Mouse (Mus musculus): ENCODE results near the gene Pex14. TPM values are rescaled to one million over a fixed set of nuclear protein-coding genes. Genes with fewer than 3 reads are reported as not detected.

Pex14 gene
- polyA plus RNA-seq, 1 experiment from 2014 or later, result 44.6 TPM

DNA sequence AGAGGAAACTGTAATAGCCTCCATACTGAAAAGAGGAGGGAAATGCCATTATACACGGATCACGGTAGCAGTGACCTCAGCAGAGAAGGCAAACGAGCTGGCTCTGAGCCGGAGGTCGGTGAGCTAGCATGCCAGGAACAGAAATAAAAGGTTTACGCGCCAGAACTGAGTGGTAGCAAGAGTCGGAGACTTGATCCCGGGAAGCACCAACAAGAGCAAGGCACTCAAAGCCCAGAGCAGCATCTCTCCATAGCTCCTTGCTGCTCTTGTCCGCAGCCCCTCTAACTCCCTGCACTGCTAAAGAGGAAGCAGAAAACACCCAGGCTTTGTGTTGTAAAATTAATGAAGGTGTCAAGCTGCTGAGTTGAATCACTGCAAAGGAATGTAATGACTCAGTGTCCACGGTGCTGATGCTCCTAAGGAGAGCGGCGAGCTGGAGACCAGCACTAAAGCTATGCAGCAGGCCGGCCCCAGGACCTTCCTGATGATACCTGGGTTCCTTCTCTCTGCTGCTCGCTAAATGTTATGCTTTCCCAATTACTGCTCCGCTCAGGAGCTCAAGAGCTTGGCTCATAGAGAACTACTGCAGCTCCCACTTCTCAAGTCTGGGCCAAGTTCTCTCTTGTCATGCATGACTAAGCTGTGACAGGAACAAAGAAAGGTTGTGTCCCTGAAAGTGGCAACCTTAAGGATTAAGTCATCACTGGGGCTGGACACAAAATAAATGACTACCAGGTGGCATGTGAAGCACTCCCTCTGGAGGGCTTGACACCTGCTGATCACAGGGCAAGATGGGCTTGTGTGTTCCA lies 50.1 kb downstream of the Pex14 start:
- peak; percentile 34; the same call in 1 of the 2 replicates for ATAC-seq (replicated peaks; ENCODE audit: extremely low read depth, insufficient read depth, low FRiP score)
- Histone ChIP-seq H3K4me1 (ENCODE audit: control insufficient read depth, insufficient read depth, low read length) (peaks cover 46% of the 10 kb centered on the region), H3K27me3 (ENCODE audit: control insufficient read depth, insufficient read depth, low read length) (no peaks in the 10 kb centered on the region), H3K36me3 (ENCODE audit: control insufficient read depth, insufficient read depth) (no peaks in the 10 kb centered on the region), H3K9me3 (replicated peaks; ENCODE audit: control insufficient read depth, low read length) (no peaks in the 10 kb centered on the region), H3K27ac (ENCODE audit: low read length) (peak overlapping the region; percentile 59), H3K4me2 (ENCODE audit: low read depth, low read length) (peak overlapping the region; percentile 53), H3K9ac (ENCODE audit: low read length) (peak overlapping the region; percentile 58), H3K4me3 (ENCODE audit: low read length) (peak overlapping the region; percentile 0; the same call in 1 of the 2 replicates)
- 6% methylated on average over 16 of the region's 16 CpGs for WGBS

DNA sequence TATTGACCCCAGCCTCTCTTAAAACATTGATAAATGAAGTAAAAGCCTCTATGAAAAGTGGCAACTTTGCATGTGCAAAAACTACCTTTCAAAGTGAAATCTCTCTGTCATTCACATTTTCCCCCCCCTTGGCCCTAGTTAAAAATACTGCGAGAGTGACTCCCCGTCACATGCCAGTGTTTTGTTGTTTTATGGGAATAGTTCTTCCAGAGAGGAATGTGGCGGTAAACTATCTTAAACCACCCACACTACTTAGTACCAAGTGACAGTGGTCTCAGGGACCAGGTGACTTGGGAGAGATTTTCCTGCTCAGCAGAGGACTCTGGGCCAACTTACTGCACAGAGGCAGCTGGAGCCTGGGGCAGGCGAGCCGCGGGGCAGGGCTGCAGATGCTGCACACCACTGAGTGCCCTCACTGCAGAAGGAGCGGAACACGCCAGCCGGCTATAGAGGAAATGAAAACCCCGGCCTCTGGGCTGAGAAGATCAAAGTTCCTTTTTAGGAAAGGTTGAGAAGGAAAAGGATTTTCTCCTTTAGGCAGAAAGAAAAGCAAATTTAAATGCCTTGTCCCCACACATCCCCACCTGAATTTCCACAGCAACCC lies 50.9 kb downstream of the Pex14 start:
- H3K9ac ChIP-seq (ENCODE audit: low read length), result peak overlapping the region; percentile 58
- H3K4me1 ChIP-seq (ENCODE audit: control insufficient read depth, insufficient read depth, low read length), result peaks cover 46% of the 10 kb centered on the region
- H3K4me3 ChIP-seq (ENCODE audit: low read length), result 0 out of 2 replicates have a peak overlapping the region, but pooled peaks have one; percentile 0
- H3K4me2 ChIP-seq (ENCODE audit: low read depth, low read length), result peak overlapping the region; percentile 53
- peak overlapping the region; percentile 59 for H3K27ac ChIP-seq (ENCODE audit: low read length)
- no peaks in the 10 kb centered on the region for H3K36me3 ChIP-seq (ENCODE audit: control insufficient read depth, insufficient read depth)
- no peaks in the 10 kb centered on the region for H3K27me3 ChIP-seq (ENCODE audit: control insufficient read depth, insufficient read depth, low read length)
- WGBS, result 30% methylated on average over 10 of the region's 10 CpGs
- peak; percentile 49; the same call in 1 of the 2 replicates for ATAC-seq (replicated peaks; ENCODE audit: extremely low read depth, insufficient read depth, low FRiP score)
- no peaks in the 10 kb centered on the region for H3K9me3 ChIP-seq (replicated peaks; ENCODE audit: control insufficient read depth, low read length)

- H3K4me3 ChIP-seq (ENCODE audit: low read length), result peak overlapping the region; percentile 9; the same call in 1 of the 2 replicates
- 9% methylated on average over 10 of the region's 10 CpGs for WGBS
- H3K27ac ChIP-seq (ENCODE audit: low read length), result peak overlapping the region; percentile 10
- H3K4me2 ChIP-seq (ENCODE audit: low read depth, low read length), result peak overlapping the region; percentile 45; the same call in 1 of the 2 replicates
- H3K9ac ChIP-seq (ENCODE audit: low read length), result peak overlapping the region; percentile 57; the same call in 1 of the 2 replicates
- ATAC-seq (replicated peaks; ENCODE audit: extremely low read depth, insufficient read depth, low FRiP score), result peak; percentile 69; the same call in 1 of the 2 replicates
- H3K27me3 ChIP-seq (ENCODE audit: control insufficient read depth, insufficient read depth, low read length), result no peaks in the 10 kb centered on the region
- no peaks in the 10 kb centered on the region for H3K9me3 ChIP-seq (replicated peaks; ENCODE audit: control insufficient read depth, low read length)
- H3K4me1 ChIP-seq (ENCODE audit: control insufficient read depth, insufficient read depth, low read length), result peaks cover 46% of the 10 kb centered on the region
- H3K36me3 ChIP-seq (ENCODE audit: control insufficient read depth, insufficient read depth), result no peaks in the 10 kb centered on the region
These were observed 52.3 kb downstream of the Pex14 start for GRCm38 (mm10) chr4:149047360-149047759.

DNA sequence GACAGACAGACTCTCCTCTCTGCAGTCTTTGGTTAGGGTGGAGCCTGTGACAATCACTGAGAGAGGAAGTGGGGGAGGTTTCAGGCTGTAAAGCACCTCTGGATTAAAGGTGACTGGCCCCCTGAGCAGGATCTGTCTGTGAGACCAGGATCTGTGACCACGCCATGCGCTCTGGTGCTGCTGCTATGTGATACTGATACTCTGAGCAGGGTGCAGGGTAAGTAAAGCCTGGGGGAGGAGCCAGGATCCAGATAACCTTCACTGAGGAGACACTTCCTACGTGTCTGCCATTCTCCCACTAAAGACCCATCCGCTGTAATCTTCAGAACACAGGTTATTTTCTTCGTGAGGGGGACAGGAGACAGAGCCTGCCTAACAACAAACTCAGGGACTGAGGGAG lies 53.8 kb downstream of the Pex14 start:
- WGBS, result 29% methylated on average over 5 of the region's 5 CpGs
- peak overlapping the region; percentile 82 for H3K27ac ChIP-seq (ENCODE audit: low read length)
- ATAC-seq (replicated peaks; ENCODE audit: extremely low read depth, insufficient read depth, low FRiP score), result peak; percentile 50
- H3K4me2 ChIP-seq (ENCODE audit: low read depth, low read length), result no peak overlapping the region
- H3K36me3 ChIP-seq (ENCODE audit: control insufficient read depth, insufficient read depth), result no peaks in the 10 kb centered on the region
- H3K4me3 ChIP-seq (ENCODE audit: low read length), result no peak overlapping the region
- no peaks in the 10 kb centered on the region for H3K27me3 ChIP-seq (ENCODE audit: control insufficient read depth, insufficient read depth, low read length)
- peak overlapping the region; percentile 58; the same call in 1 of the 2 replicates for H3K9ac ChIP-seq (ENCODE audit: low read length)
- peaks cover 46% of the 10 kb centered on the region for H3K4me1 ChIP-seq (ENCODE audit: control insufficient read depth, insufficient read depth, low read length)
- H3K9me3 ChIP-seq (replicated peaks; ENCODE audit: control insufficient read depth, low read length), result no peaks in the 10 kb centered on the region

DNA sequence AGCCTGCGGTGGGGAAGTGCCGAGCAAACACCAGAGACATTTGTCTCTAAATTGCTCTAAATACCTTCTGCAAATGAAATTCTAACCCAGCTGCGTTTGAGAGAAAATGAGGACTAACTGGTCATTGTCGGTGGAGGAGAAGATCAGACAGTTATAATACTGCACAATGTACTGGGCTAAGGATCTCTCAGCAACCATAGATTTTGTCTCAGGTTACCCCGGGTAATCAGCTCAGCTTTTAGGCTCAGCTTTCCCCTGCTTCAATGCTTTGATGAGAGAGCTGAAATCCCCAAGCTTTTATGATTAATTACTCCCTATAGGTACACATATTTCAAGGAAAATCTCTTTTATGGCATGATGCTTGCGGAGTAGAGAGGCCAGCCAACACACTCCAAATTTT lies 59.4 kb downstream of the Pex14 start:
- H3K27ac ChIP-seq (ENCODE audit: low read length), result no peak overlapping the region
- no peak overlapping the region for H3K4me3 ChIP-seq (ENCODE audit: low read length)
- WGBS, result 80% methylated on average over 6 of the region's 6 CpGs
- no peak overlapping the region for H3K9ac ChIP-seq (ENCODE audit: low read length)
- H3K36me3 ChIP-seq (ENCODE audit: control insufficient read depth, insufficient read depth), result no peaks in the 10 kb centered on the region
- H3K9me3 ChIP-seq (replicated peaks; ENCODE audit: control insufficient read depth, low read length), result no peaks in the 10 kb centered on the region
- H3K27me3 ChIP-seq (ENCODE audit: control insufficient read depth, insufficient read depth, low read length), result no peaks in the 10 kb centered on the region
- peaks cover 2% of the 10 kb centered on the region for H3K4me1 ChIP-seq (ENCODE audit: control insufficient read depth, insufficient read depth, low read length)
- no peak for ATAC-seq (replicated peaks; ENCODE audit: extremely low read depth, insufficient read depth, low FRiP score)
- H3K4me2 ChIP-seq (ENCODE audit: low read depth, low read length), result no peak overlapping the region

- no peak overlapping the region for H3K4me3 ChIP-seq (ENCODE audit: low read length)
- H3K36me3 ChIP-seq (ENCODE audit: control insufficient read depth, insufficient read depth), result no peaks in the 10 kb centered on the region
- ATAC-seq (replicated peaks; ENCODE audit: extremely low read depth, insufficient read depth, low FRiP score), result no peak
- WGBS, result 69% methylated on average over 6 of the region's 6 CpGs
- H3K27me3 ChIP-seq (ENCODE audit: control insufficient read depth, insufficient read depth, low read length), result no peaks in the 10 kb centered on the region
- no peaks in the 10 kb centered on the region for H3K9me3 ChIP-seq (replicated peaks; ENCODE audit: control insufficient read depth, low read length)
- no peaks in the 10 kb centered on the region; the same call in 1 of the 2 replicates for H3K4me1 ChIP-seq (ENCODE audit: control insufficient read depth, insufficient read depth, low read length)
- no peak overlapping the region for H3K9ac ChIP-seq (ENCODE audit: low read length)
- H3K4me2 ChIP-seq (ENCODE audit: low read depth, low read length), result no peak overlapping the region
- H3K27ac ChIP-seq (ENCODE audit: low read length), result no peak overlapping the region
These were observed 62.0 kb downstream of the Pex14 start for GRCm38 (mm10) chr4:149037706-149038105.

DNA sequence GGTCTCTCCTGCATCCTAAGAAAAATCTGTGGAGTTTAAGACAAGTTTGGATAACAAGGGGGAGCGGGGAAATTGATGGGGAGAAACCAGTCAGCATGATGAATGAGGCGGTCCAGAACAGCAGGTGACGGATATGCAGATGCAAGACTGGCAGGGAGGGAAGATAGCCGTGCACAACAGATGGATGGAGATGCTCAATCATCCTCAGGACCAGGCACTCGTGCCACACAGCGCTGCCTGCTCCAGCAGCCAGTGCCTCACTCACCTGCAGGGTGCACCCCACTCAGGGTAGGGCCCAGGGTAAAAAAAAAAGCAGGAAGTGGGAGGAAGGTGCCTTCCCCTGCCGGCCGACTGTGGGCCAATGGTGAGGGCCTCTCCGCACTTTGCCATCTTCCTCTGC lies 63.1 kb downstream of the Pex14 start:
- Histone ChIP-seq H3K4me2 (ENCODE audit: low read depth, low read length) (no peak overlapping the region), H3K27ac (ENCODE audit: low read length) (no peak overlapping the region), H3K36me3 (ENCODE audit: control insufficient read depth, insufficient read depth) (no peaks in the 10 kb centered on the region), H3K4me1 (ENCODE audit: control insufficient read depth, insufficient read depth, low read length) (no peaks in the 10 kb centered on the region; the same call in 1 of the 2 replicates), H3K4me3 (ENCODE audit: low read length) (no peak overlapping the region), H3K27me3 (ENCODE audit: control insufficient read depth, insufficient read depth, low read length) (no peaks in the 10 kb centered on the region), H3K9ac (ENCODE audit: low read length) (no peak overlapping the region), H3K9me3 (replicated peaks; ENCODE audit: control insufficient read depth, low read length) (no peaks in the 10 kb centered on the region)
- no peak for ATAC-seq (replicated peaks; ENCODE audit: extremely low read depth, insufficient read depth, low FRiP score)
- WGBS, result 74% methylated on average over 9 of the region's 9 CpGs

DNA sequence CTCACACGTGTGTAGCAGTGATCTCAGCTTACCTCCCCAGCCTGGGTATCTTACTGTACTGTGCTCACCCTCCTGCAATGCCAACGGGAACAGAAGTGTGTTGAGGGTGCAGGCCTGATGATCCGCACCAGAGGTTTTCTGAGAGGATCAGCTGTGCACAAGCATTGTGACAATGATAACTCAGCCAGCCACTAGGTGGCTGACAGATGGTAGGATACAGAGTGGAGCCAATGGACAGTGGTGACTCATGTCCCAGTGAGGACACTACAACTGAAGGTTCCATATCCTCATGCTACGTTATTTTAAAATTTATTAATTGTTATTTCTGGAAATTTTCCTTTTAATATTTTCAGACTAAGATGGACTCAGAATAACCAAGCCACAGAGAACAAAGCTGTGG lies 68.2 kb downstream of the Pex14 start:
- H3K36me3 ChIP-seq (ENCODE audit: control insufficient read depth, insufficient read depth), result no peaks in the 10 kb centered on the region
- H3K27ac ChIP-seq (ENCODE audit: low read length), result no peak overlapping the region
- H3K9me3 ChIP-seq (replicated peaks; ENCODE audit: control insufficient read depth, low read length), result no peaks in the 10 kb centered on the region
- H3K4me1 ChIP-seq (ENCODE audit: control insufficient read depth, insufficient read depth, low read length), result no peaks in the 10 kb centered on the region
- H3K27me3 ChIP-seq (ENCODE audit: control insufficient read depth, insufficient read depth, low read length), result no peaks in the 10 kb centered on the region
- WGBS, result 79% methylated on average over 4 of the region's 4 CpGs
- ATAC-seq (replicated peaks; ENCODE audit: extremely low read depth, insufficient read depth, low FRiP score), result no peak
- H3K4me2 ChIP-seq (ENCODE audit: low read depth, low read length), result no peak overlapping the region
- H3K4me3 ChIP-seq (ENCODE audit: low read length), result no peak overlapping the region
- H3K9ac ChIP-seq (ENCODE audit: low read length), result no peak overlapping the region

DNA sequence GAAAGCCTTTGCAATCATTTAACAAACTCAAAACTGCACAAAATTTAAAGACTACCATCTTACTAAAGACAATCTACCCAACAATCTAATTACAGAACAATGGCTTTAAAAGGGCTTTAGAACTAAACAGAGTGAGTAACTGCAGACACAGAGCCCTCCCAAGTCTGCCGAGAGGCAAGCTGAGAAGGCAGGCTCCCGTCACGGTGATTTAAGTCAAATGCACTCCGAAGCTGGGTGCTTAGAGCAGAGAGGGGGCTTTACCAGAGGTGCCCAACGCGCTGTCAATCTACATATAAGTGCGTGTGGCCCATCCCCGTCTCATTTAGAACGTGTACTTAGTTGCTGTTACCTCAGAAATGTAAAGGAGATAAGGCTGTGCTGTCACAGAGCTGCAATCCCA lies 72.1 kb downstream of the Pex14 start:
- 51% methylated on average over 9 of the region's 9 CpGs for WGBS
- no peaks in the 10 kb centered on the region for H3K27me3 ChIP-seq (ENCODE audit: control insufficient read depth, insufficient read depth, low read length)
- H3K9ac ChIP-seq (ENCODE audit: low read length), result no peak overlapping the region
- H3K36me3 ChIP-seq (ENCODE audit: control insufficient read depth, insufficient read depth), result no peaks in the 10 kb centered on the region
- H3K27ac ChIP-seq (ENCODE audit: low read length), result no peak overlapping the region
- ATAC-seq (replicated peaks; ENCODE audit: extremely low read depth, insufficient read depth, low FRiP score), result no peak
- no peak overlapping the region for H3K4me2 ChIP-seq (ENCODE audit: low read depth, low read length)
- H3K9me3 ChIP-seq (replicated peaks; ENCODE audit: control insufficient read depth, low read length), result no peaks in the 10 kb centered on the region
- no peak overlapping the region for H3K4me3 ChIP-seq (ENCODE audit: low read length)
- no peaks in the 10 kb centered on the region for H3K4me1 ChIP-seq (ENCODE audit: control insufficient read depth, insufficient read depth, low read length)
